Mouse (Mus musculus): ENCODE results near the gene Ulbp1.

GRCm38 (mm10) chr10:7471664-7472063, 1.8 kb downstream of the Ulbp1 start:
- TF ChIP-seq CTCF (IDR thresholded peaks at IDR 0.05; ENCODE audit: borderline replicate concordance, extremely low read depth, insufficient read depth, insufficient read length) (no peak), POLR2A (IDR thresholded peaks at IDR 0.05; ENCODE audit: borderline replicate concordance, extremely low read depth, insufficient read depth, insufficient read length, poor library complexity, severe bottlenecking) (no peak)
